Mouse (Mus musculus) left cerebral cortex, postnatal 36 days (tissue): ENCODE measurements around the gene Sec61a1. TPM values are rescaled to one million over a fixed set of nuclear protein-coding genes. Genes with fewer than 3 reads are reported as not detected.

ENCODE experiments used
- DNase-seq, 2 experiments: peaks; one replicate each; pipeline ENCODE4 v3.0.0; 2021 to 2022; ENCODE audit warnings: low spot score in 2 of 2, mixed read lengths in 1 of 2
- intact Hi-C: fragments of 180-260 bp; cut with DNase I; formaldehyde crosslinking; loops from one replicate; pipeline ENCODE4 v1.15.1; 2025
- total RNA-seq, 2 experiments: library from RNA; stranded (reverse); gene quantifications; 2 replicates each; pipeline ENCODE4 v1.2.3; 2021

Gene Sec61a1
- total RNA-seq, 2 experiments from 2014 or later: 75.3 to 78.8 TPM

DNA sequence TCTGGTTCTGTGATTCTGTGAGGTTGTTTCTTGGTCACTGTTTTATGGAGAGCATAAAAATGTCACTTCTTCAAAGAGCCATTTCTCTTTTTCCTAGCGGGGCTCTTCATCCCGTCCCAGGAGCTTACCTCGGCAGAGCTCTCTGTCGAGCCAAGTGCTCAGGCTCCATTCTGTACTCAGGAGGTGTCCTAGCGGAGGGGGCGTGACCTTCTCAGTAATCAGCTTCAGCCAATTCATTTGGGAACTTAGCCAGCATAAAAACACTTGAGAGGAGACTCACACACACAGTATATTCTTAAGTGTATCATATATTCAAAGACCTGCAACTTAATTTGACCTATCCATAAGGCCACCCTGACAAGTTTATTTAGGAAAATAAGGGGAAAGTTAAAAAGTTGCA lies 38.3 kb downstream of the Sec61a1 start:
- intact Hi-C loops: no loop called here
- DNase-seq: no peak

DNA sequence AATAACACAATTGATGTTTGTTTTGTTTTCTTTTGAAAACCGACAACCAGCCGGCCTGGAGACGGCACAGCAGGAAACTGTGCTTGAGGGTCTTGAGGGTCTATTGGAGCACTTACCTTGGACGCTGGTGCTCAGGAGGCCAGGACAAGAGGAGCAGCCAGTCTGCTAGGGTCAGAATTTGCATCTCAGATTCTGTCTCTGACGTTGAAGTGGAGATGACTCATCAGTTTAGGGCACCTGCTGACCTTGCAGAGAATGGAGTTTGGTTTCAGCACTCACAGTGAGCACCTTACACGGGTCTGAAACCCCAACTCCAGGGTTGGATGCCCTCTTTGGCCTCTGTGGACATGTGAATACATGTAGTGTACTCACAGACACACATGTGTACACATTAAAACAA lies 48.8 kb downstream of the Sec61a1 start:
- DNase-seq: no peak
- intact Hi-C loops: no loop called here

DNA sequence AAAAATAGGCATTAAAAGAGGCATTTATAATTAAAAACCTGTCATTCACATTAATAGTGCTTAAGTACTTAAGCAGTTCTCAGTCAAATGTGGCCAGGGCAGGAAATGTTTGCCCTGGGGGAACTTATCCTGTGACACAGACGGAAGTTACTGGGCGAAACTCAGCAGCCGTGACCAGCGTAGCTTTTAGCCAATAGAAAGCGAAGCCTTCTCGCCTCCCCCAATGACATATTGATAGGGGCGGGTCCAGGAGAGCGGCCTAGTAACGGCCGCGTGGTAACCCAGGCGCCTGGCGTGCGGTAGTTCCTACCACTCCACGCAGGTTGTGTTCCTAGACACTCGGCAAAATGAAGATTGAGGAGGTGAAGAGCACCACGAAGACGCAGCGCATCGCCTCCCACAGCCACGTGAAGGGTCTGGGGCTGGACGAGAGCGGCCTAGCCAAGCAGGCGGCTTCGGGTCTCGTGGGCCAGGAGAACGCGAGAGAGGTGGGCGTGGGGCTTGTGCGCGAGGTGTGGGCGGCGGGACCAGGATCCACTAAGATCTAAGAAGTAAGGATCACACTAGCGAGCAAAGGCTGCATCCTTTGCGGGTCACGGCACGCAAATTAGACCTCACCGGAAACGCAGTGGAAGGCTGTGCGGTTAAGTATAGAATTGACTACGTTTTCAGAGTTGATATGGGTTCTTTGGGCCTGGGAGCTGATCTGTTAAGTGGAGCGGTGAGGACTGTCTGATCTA lies 53.4 kb downstream of the Sec61a1 start, which contains the start of gene Ruvbl1:
TSS of gene Ruvbl1 (plus strand) at position 229 of the 740 bp plus-strand sequence.
- DNase-seq: peak; percentile 90
- intact Hi-C loops: loop anchor here (1.0 kb wide), 1 partner anchor 19 kb away; the partner anchor contains the start of gene Eefsec

DNA sequence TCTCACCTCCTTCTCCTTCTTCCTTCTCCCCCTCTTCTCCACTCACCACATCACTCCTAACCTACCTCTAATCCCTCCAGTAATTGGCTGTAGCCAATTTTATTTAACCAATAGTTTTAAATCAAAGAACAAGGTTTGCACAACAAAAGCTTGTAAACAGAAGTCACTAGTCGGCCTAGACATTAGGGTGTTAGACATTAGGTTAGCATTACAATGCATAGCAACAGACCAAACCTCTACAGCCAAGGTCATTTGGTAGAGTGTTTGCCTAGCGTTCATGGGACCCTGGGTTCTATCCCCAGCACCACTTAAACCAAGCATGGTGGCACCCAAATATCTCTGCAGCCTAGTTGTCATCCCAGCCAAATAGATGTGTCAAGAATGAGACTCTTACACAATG lies 64.2 kb downstream of the Sec61a1 start:
- no peak for DNase-seq
- intact Hi-C loops: no loop called here

Other genes with a start within 250 kb of the Sec61a1 start
- gene Eefsec, start 72.4 kb downstream of the Sec61a1 start, total RNA-seq: 10 to 100 TPM; 20.8 to 22.2 TPM
- gene Ruvbl1, start 53.5 kb downstream of the Sec61a1 start, total RNA-seq: 10 to 100 TPM; 38.2 to 41.4 TPM
- gene Kbtbd12, start 119.0 kb upstream of the Sec61a1 start, total RNA-seq: under 1 TPM; 0.42 to 0.66 TPM
- gene Mgll, start 205.5 kb upstream of the Sec61a1 start, total RNA-seq: 100 to 1,000 TPM; 193 to 231 TPM